In the genomic region with DNA sequence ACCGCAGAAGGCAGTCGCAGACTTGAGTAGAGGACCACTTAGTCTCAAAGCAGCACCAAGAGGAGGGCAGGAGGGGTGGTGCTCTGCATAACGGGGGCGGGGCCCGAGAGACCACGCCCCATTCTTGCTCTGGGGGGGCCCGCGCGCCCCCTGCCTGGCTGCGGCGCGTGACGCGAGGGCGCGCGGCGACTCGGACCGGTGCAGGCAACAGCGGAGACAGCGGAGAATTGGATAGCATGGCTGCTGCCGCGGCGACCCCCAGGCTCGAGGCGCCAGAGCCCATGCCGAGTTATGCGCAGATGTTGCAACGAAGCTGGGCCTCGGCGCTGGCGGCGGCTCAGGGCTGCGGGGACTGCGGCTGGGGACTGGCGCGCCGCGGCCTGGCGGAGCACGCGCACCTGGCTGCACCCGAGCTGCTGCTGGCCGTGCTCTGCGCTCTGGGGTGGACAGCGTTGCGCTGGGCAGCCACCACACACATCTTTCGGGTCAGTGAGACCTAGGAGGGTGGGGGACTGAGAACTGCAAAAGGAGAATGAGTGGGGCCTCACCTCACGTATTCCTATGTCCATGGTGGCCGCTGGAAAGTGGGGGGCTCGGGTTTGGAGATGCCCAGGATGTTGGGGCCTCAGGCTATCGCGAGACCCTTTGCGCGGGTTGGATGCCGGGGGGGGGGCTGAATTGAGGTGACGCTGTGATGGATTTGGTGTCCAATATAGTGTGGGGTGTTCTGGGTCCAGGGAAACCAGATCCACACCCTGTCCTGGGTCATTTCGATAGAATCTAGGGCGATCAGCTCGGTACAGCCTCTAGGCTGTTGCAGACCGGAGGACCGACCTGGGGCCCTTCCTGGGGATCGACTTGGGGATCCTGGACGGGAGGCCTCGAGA, we compare ENCODE assay signal across 8 mouse cellular contexts. TPM values are rescaled to one million over a fixed set of nuclear protein-coding genes. Genes with fewer than 3 reads are reported as not detected.
DNase-seq lines count a peak whose midpoint lies in the region; ATAC-seq and TF ChIP-seq lines count a peak whose summit lies in the region.

A gene (plus strand): TSS at position 152 of the 887 bp plus-strand sequence.

- peak; percentile 31 for DNase-seq in kidney, adult 2 months
- no peak for DNase-seq in kidney, adult 11 months
- peak; percentile 71 to 78 for DNase-seq in cerebellum, postnatal 36 days
- peak; percentile 63 to 77 for DNase-seq in gastrocnemius, adult 8-10 months (ENCODE audit: low spot score in 2 of 2)
- DNase-seq in induced T-regulatory cell, adult 2 months (ENCODE audit: low read depth): peak; percentile 21
- peak; percentile 84 for DNase-seq in limb, embryonic 11.5 days (ENCODE audit: low spot score)
- DNase-seq in midbrain, embryonic 14.5 days: peak; percentile 90

- H3K27ac ChIP-seq in kidney, adult 2 months (ENCODE audit: insufficient read depth, low read depth, low read length): no peak within 1 kb of the TSS
- H3K27ac ChIP-seq in limb, embryonic 11.5 days (replicated peaks; ENCODE audit: low read depth, low read length): peak within 1 kb of the TSS; percentile 57; the same call in 1 of the 2 replicates
- peak within 1 kb of the TSS; percentile 95 for H3K27ac ChIP-seq in midbrain, embryonic 14.5 days (replicated peaks; ENCODE audit: low read depth, low read length)
- H3K27ac ChIP-seq in testis, adult 2 months (ENCODE audit: control insufficient read depth, insufficient read depth, low read depth, low read length): no peak within 1 kb of the TSS

- H3K4me1 ChIP-seq in kidney, adult 2 months (ENCODE audit: control insufficient read depth, insufficient read depth, low read length): 0 out of 2 replicates have a peak, but pooled peaks cover 3% of the 10 kb centered on the region
- H3K4me1 ChIP-seq in limb, embryonic 11.5 days (ENCODE audit: control insufficient read depth, insufficient read depth, low read length): peaks cover 19% of the 10 kb centered on the region
- peaks cover 29% of the 10 kb centered on the region for H3K4me1 ChIP-seq in midbrain, embryonic 14.5 days (ENCODE audit: control insufficient read depth, insufficient read depth, low read length)
- H3K4me1 ChIP-seq in testis, adult 2 months (ENCODE audit: control insufficient read depth, insufficient read depth, low read length): peaks cover 19% of the 10 kb centered on the region

- H3K9ac ChIP-seq in limb, embryonic 11.5 days (ENCODE audit: low read length): peak within 1 kb of the TSS; percentile 58
- peak within 1 kb of the TSS; percentile 80 for H3K9ac ChIP-seq in midbrain, embryonic 14.5 days (replicated peaks; ENCODE audit: low read length)

- peak; percentile 42 for ATAC-seq in limb, embryonic 11.5 days (ENCODE audit: insufficient number of reproducible peaks, low FRiP score, low TSS enrichment, low read depth)
- peak; percentile 59 for ATAC-seq in midbrain, embryonic 14.5 days (ENCODE audit: low FRiP score, low TSS enrichment)

- H3K4me2 ChIP-seq in limb, embryonic 11.5 days (ENCODE audit: low read depth, severe bottlenecking): peak within 1 kb of the TSS; percentile 67
- peak within 1 kb of the TSS; percentile 88 for H3K4me2 ChIP-seq in midbrain, embryonic 14.5 days (ENCODE audit: low read length)

- no peak for TF ChIP-seq CTCF in kidney, adult 2 months (conservative IDR thresholded peaks at IDR 0.05; ENCODE audit: insufficient read depth, insufficient read length, low read depth, low read length)
- no peak for TF ChIP-seq CTCF in testis, adult 2 months (IDR thresholded peaks at IDR 0.05; ENCODE audit: control insufficient read depth, insufficient read depth, insufficient replicate concordance, low read depth, low read length)

- peak within 1 kb of the TSS; percentile 52 for H3K4me3 ChIP-seq in kidney, adult 2 months (ENCODE audit: insufficient read depth, low read depth, low read length)
- peak within 1 kb of the TSS; percentile 41 for H3K4me3 ChIP-seq in limb, embryonic 11.5 days (ENCODE audit: low read depth, low read length)
- H3K4me3 ChIP-seq in midbrain, embryonic 14.5 days (replicated peaks; ENCODE audit: low read depth, low read length): peak within 1 kb of the TSS; percentile 63
- H3K4me3 ChIP-seq in testis, adult 2 months (ENCODE audit: control insufficient read depth, low read depth, low read length): peak within 1 kb of the TSS; percentile 82

- H3K36me3 ChIP-seq in kidney, adult 2 months (ENCODE audit: control insufficient read depth, insufficient read depth, low read length): no peaks in the 10 kb centered on the region
- peaks cover 15% of the 10 kb centered on the region for H3K36me3 ChIP-seq in limb, embryonic 11.5 days (ENCODE audit: control insufficient read depth, insufficient read depth, low read length)
- peaks cover 46% of the 10 kb centered on the region for H3K36me3 ChIP-seq in midbrain, embryonic 14.5 days (ENCODE audit: control insufficient read depth, insufficient read depth, low read length)
- H3K36me3 ChIP-seq in testis, adult 2 months (ENCODE audit: control insufficient read depth, insufficient read depth, low read length): no peaks in the 10 kb centered on the region

- no peaks in the 10 kb centered on the region for H3K9me3 ChIP-seq in limb, embryonic 11.5 days (ENCODE audit: control insufficient read depth, low read length)
- no peaks in the 10 kb centered on the region for H3K9me3 ChIP-seq in midbrain, embryonic 14.5 days (ENCODE audit: control insufficient read depth, low read length)

- no peak for TF ChIP-seq POLR2A in kidney, adult 2 months (IDR thresholded peaks at IDR 0.05; ENCODE audit: low read depth, low read length)
- TF ChIP-seq POLR2A in testis, adult 2 months (IDR thresholded peaks at IDR 0.05; ENCODE audit: control insufficient read depth, low read depth, low read length): no peak

- whole genome bisulfite sequencing in kidney, adult 2 months: 5% methylated on average over 66 of the region's 66 CpGs
- WGBS in limb, embryonic 11.5 days: 2% methylated on average over 66 of the region's 66 CpGs
- 1% methylated on average over 66 of the region's 66 CpGs for WGBS in midbrain, embryonic 14.5 days

- H3K27me3 ChIP-seq in kidney, adult 2 months (replicated peaks; ENCODE audit: control insufficient read depth, insufficient read depth, low read length): no peaks in the 10 kb centered on the region
- H3K27me3 ChIP-seq in limb, embryonic 11.5 days (ENCODE audit: control insufficient read depth, insufficient read depth, low read length): no peaks in the 10 kb centered on the region
- H3K27me3 ChIP-seq in midbrain, embryonic 14.5 days (ENCODE audit: control insufficient read depth, insufficient read depth, low read length): no peaks in the 10 kb centered on the region
- no peaks in the 10 kb centered on the region for H3K27me3 ChIP-seq in testis, adult 2 months (ENCODE audit: control insufficient read depth, insufficient read depth, low read length)

RNA-seq across cellular contexts. Expression of the gene that starts here (rescaled TPM):
- 0.58 and 0.66 TPM in 2 replicates for polyA plus RNA-seq in kidney, adult 2 months (2012; rRNA removed)
- 10 to 100 TPM; 16.5 to 25.1 (median 20.2) TPM for total RNA-seq in gastrocnemius, adult 8-10 months (2022)
- polyA plus RNA-seq in limb, embryonic 11.5 days (2014; fragmentation: Nextera tagmentation; extraction: Ambion mirVana): 4.7 and 6.0 TPM in 2 replicates
- polyA plus RNA-seq in midbrain, embryonic 14.5 days (2014; fragmentation: Nextera tagmentation; extraction: Ambion mirVana): 38.8 and 42.9 TPM in 2 replicates
- polyA plus RNA-seq in testis, adult 2 months (2012; rRNA removed): 0.43 and 0.48 TPM in 2 replicates

Comparison
In these comparisons a context has a peak if more than half of its experiments do, and no peak if none do; other contexts are left out.
1. Peak in DNase-seq and H3K4me3 ChIP-seq in kidney, adult 2 months; RNA of the gene not detected or under 1 TPM.
2. H3K27ac ChIP-seq: peak in limb, embryonic 11.5 days (single experiment) and midbrain, embryonic 14.5 days (single experiment); none in kidney, adult 2 months (single experiment) and testis, adult 2 months (single experiment).
3. Peak in every context shown above with its lines, with median percentiles within 50 percentile points of each other: H3K4me3 ChIP-seq.